Mouse (Mus musculus) olfactory bulb, adult 2 months (tissue): ENCODE results near the gene Dffb. TPM values are rescaled to one million over a fixed set of nuclear protein-coding genes. Genes with fewer than 3 reads are reported as not detected.
"Not testable (repeated sequence)": the region's sequence is repeated elsewhere in the genome, so short reads cannot be mapped to it uniquely, and the experiment has no call there.

ENCODE experiments used
- H3K27ac ChIP-seq: fragments of 200-500 bp; 2 replicates; pipeline ENCODE4 v1.5.1; 2012; ENCODE audit warnings: low read depth, low read length; ENCODE audit not compliant: insufficient read depth
- H3K4me1 ChIP-seq: fragments of 200-500 bp; 2 replicates; pipeline ENCODE4 v1.6.1; 2012; ENCODE audit warnings: low read length; ENCODE audit not compliant: control insufficient read depth, insufficient read depth
- H3K4me3 ChIP-seq: fragments of 200-500 bp; 2 replicates; pipeline ENCODE4 v1.5.1; 2012; ENCODE audit warnings: mild to moderate bottlenecking, low read depth, low read length, moderate library complexity; ENCODE audit not compliant: insufficient read depth
- CTCF ChIP-seq: fragments of 200-500 bp; IDR thresholded peaks from 2 replicates; pipeline ENCODE4 v1.5.1; 2012; ENCODE audit warnings: low read depth, mild to moderate bottlenecking, low read length, moderate library complexity; ENCODE audit not compliant: insufficient read depth
- POLR2A ChIP-seq: fragments of 200-500 bp; IDR thresholded peaks from 2 replicates; pipeline ENCODE4 v1.6.1; 2012; ENCODE audit warnings: mild to moderate bottlenecking, low read depth, low read length, moderate library complexity; ENCODE audit not compliant: insufficient read depth
- WGBS: fragments of 180-500 bp; shearing (Covaris S2); methylation state at CpG from one replicate; pipeline ENCODE4 v1.1.7; 2018; 5-methylcytosine and 5-hydroxymethylcytosine counted together
- polyA plus RNA-seq: library from polyadenylated mRNA; stranded (reverse); fragments of >200 nt; gene quantifications from 2 replicates; pipeline ENCODE4 v1.2.4, GENCODE M21; 2012; ENCODE audit warnings: low replicate concordance; ENCODE audit not compliant: missing spikeins, insufficient read depth, insufficient read length

Gene Dffb
- polyA plus RNA-seq, 1 experiment = not detected

GRCm38 (mm10) chr4:153950372-153950771 lies 24.6 kb downstream of the Dffb start:
- Histone ChIP-seq H3K27ac (no peak overlapping the region), H3K4me1 (peaks cover 12% of the 10 kb centered on the region), H3K4me3 (no peak overlapping the region)
- 71% methylated on average over 2 of the region's 2 CpGs for WGBS
- TF ChIP-seq POLR2A (no peak), CTCF (no peak)

- TF ChIP-seq POLR2A (no peak), CTCF (no peak)
- WGBS = 92% methylated on average over 6 of the region's 6 CpGs
- H3K4me1 ChIP-seq = peaks cover 22% of the 10 kb centered on the region; the same call in 1 of the 2 replicates
- H3K27ac ChIP-seq = no peak overlapping the region
- no peak overlapping the region for H3K4me3 ChIP-seq
Observed at GRCm38 (mm10) chr4:153945741-153946140, 29.2 kb downstream of the Dffb start.

GRCm38 (mm10) chr4:153944261-153944660 lies 30.7 kb downstream of the Dffb start:
- TF ChIP-seq CTCF = no peak
- Histone ChIP-seq H3K4me1 (peaks cover 22% of the 10 kb centered on the region; the same call in 1 of the 2 replicates), H3K4me3 (no peak overlapping the region), H3K27ac (no peak overlapping the region)
- 48% methylated on average over 6 of the region's 6 CpGs for WGBS

GRCm38 (mm10) chr4:153943243-153943642 lies 31.7 kb downstream of the Dffb start:
- Histone ChIP-seq H3K4me3 (no peak overlapping the region), H3K27ac (no peak overlapping the region), H3K4me1 (peaks cover 22% of the 10 kb centered on the region; the same call in 1 of the 2 replicates)
- TF ChIP-seq CTCF = peak; percentile 58; the same call in 1 of the 2 replicates
- TF ChIP-seq POLR2A = no peak
- WGBS = 46% methylated on average over 4 of the region's 4 CpGs

DNA sequence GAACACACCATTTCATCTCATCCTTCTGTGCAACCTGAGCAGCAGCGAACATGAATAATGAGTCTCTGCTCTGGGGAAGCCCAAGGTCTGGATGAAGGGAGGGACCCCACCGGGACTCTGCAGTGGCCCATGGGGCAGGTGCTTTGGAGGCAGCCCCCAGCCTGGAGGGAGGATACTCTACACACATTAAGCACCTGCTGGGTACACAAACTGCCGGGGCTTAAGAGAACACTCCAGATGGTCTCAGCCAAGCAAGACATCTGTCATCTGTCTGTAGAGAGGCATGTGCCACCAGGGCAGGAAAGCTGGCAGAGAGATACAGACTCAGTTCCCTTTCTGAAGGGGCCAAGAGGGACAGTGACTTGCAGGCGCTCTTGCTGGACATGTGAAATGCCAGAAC lies 45.0 kb downstream of the Dffb start:
- no peak for TF ChIP-seq POLR2A
- no peak for TF ChIP-seq CTCF
- H3K4me3 ChIP-seq = no peak overlapping the region
- no peak overlapping the region for H3K27ac ChIP-seq
- WGBS = 88% methylated on average over 4 of the region's 4 CpGs
- H3K4me1 ChIP-seq = no peaks in the 10 kb centered on the region

GRCm38 (mm10) chr4:153929425-153929824 lies 45.5 kb downstream of the Dffb start:
- 63% methylated on average over 10 of the region's 10 CpGs for WGBS
- no peaks in the 10 kb centered on the region for H3K4me1 ChIP-seq
- H3K4me3 ChIP-seq = no peak overlapping the region
- no peak for TF ChIP-seq POLR2A
- TF ChIP-seq CTCF = no peak
- H3K27ac ChIP-seq = no peak overlapping the region

- TF ChIP-seq POLR2A = no peak
- no peak for TF ChIP-seq CTCF
- H3K4me1 ChIP-seq = no peaks in the 10 kb centered on the region
- H3K27ac ChIP-seq = no peak overlapping the region
- no peak overlapping the region for H3K4me3 ChIP-seq
- WGBS = 62% methylated on average over 11 of the region's 11 CpGs
Observed at GRCm38 (mm10) chr4:153928772-153929299, 46.1 kb downstream of the Dffb start.

DNA sequence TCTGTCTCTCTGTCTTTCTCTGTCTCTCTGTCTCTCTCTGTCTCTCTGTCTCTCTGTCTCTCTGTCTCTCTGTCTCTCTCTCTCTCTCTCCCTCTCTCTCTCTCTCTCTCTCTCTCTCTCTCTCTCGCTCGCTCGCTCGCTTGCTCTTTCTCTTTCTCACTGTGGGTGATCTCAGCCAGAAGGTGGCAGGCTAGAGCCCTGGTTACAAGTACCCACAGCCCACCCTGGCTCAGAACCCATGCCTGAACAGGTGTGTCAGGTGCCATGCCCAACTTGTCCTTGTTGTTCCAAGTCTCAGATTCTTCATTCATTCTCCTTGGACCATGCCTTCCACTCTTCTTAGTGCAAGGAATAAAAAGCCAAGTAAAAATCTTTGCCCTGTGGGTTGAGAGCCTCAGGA lies 52.8 kb downstream of the Dffb start:
- not testable (repeated sequence) for H3K27ac ChIP-seq, H3K4me1 ChIP-seq, H3K4me3 ChIP-seq
- 57% methylated on average over 4 of the region's 4 CpGs for WGBS

- H3K4me3 ChIP-seq = no peak overlapping the region
- no peak for TF ChIP-seq POLR2A
- TF ChIP-seq CTCF = no peak
- 60% methylated on average over 9 of the region's 9 CpGs for WGBS
- H3K27ac ChIP-seq = no peak overlapping the region
- no peaks in the 10 kb centered on the region for H3K4me1 ChIP-seq
Observed at GRCm38 (mm10) chr4:153920517-153921233, 54.3 kb downstream of the Dffb start.
